Mouse (Mus musculus) frontal cortex, adult (tissue): ENCODE measurements at regions not wholly inside any gene's neighbourhood (a gene's known extent, or its start where the extent isn't known, plus 50 kb on each side); places are given as distances from the start of the nearest gene placed in this dataset.
"Not testable (repeated sequence)": the region's sequence is repeated elsewhere in the genome, so short reads cannot be mapped to it uniquely, and the experiment has no call there.

ENCODE experiments used
- ATAC-seq: cut with Nextera tagmentation; 2 replicates; pipeline ENCODE4 v1.9.2; 2017; ENCODE audit warnings: mild to moderate bottlenecking, moderate library complexity, mixed read lengths; ENCODE audit not compliant: low TSS enrichment

GRCm38 (mm10) chr8:12451857-12452256 lies 56.8 kb downstream of the Sox1 start:
- ATAC-seq, result no peak

GRCm38 (mm10) chr8:12455376-12455775 lies 60.3 kb downstream of the Sox1 start:
- not testable (repeated sequence) for ATAC-seq

- ATAC-seq, result no peak
Measured at GRCm38 (mm10) chr8:12456326-12456725, 61.2 kb downstream of the Sox1 start.

- ATAC-seq, result no peak
Measured at GRCm38 (mm10) chr8:12457015-12457414, 61.9 kb downstream of the Sox1 start.

- no peak for ATAC-seq
Measured at GRCm38 (mm10) chr8:12466845-12467244, 71.8 kb downstream of the Sox1 start.

DNA sequence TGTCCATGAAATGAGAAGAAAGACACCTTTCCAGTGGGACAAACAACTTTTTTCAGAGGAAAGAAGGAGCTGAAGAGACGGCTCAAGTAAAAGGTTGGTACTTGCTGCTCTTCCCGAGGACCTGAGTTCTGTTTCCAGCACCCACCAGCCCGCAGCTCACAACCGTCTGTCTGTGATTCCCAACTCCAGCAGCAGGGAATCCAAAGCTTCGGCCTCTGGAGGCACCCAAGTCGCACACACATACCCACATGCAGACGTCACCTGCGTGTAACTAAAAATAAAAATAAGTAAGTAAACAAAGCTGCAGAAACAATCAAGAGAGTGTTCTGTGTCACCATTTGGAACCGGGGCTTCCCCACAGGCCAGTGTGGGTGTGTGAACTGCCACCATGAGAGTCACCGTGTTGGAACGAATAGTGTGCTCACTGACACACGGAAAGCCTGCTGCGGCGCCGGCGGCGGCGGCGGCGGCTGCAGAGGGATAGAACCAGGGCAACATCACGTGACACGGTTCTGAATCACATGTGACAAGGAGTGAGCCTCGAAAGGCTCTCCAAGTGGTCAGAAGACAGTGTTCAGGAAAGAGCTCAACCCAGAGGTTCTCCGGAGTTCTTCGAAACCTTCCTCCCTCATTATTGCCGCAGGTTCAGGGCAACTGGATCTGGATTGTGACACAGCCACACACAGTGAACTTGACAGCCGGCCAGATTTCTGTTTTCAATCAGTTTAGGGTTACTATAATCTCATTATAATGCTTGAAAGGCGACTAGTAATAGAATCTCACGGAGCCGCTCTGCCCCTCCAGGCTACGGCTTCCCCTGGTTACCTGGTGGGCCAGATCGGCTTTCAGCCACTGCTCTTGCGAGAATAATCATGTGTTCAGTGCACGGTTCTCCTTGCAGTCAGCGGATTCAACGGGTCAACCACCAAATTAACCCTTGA lies 72.6 kb downstream of the Sox1 start:
- no peak for ATAC-seq

DNA sequence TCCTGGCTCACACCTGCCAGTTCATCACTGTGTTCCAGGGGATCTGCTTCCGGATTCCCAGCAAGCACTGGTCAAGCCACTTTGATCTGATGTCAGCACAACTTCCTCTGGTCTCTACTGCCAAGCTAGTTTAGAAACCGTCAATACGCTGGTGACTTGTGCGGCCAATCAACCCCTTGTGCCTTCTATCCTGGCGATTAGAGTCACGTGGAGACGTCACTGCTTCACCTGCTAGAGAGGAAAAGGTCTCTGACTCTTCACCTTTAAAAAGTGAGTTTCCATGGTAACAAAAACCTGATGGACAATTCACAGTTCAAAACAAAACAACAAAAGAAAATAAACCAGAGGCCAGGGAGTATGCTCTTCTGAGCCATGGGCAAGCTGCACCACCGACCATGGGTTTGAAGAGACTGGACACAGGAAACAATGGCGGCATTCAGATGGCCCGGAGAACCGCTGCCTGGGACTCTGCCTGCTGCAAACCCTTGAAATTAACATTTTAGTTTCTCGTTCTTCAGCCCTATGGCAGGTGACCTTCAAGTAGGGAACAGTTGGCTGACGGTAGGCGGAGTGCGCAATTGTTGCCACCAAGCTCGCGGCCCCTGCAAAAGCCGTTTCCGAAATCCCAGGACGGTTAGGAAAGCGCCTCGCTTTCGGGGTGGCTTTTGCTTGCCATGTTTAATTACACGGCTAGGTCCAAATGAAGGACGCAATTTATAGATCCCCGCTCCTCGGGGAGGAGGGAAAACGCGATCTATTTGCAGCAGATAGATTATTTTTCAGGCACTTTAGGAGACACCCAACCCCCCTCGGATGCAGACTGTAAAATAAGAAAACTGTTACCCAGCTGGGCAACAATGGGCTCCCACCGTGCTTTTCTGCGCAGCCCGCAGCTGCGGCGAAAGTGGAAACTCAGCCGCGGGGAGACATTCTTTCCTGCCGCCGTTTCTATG lies 82.6 kb downstream of the Sox1 start:
- ATAC-seq, result no peak

DNA sequence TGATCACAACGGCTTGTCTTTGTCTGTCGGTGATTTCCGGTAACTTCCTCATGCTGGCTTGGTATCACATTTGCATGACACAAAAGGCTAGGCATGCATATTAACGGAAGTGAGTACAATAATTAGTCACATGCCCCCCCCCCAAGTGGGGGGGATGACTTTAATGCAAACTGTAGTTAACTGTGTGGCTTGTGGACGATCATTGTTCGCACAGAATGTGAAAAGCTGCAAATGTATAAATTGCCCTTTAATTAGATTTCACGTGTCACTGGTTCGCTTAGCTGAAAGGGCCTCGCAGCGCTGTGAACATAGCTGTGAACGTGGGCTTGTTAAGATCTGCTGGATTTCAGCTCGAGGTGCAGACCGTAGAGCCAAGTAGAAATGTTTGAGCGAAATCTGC lies 86.8 kb downstream of the Sox1 start:
- ATAC-seq, result no peak

DNA sequence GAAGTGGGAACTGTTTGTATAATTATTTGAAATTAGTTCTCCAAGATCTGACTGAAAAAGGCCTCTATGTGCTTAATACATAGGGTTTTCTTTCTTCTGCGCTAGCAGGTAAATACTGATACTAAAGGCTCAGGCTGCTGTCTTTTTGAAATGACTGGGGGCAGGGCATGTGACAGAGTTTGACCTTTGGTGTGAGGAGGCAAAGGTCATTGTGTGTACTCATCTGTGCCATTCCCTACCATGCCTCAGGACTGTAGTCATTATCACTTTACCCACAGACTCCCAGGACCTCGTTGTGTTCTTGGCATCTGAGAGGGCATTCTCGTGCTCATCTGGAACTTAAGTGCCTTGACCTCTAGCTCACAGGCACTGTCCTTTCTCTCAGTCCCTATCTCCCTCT lies 88.5 kb downstream of the Sox1 start:
- no peak for ATAC-seq

- ATAC-seq, result no peak
Measured at GRCm38 (mm10) chr8:12485326-12485725, 87.5 kb upstream of the Spaca7 start.

DNA sequence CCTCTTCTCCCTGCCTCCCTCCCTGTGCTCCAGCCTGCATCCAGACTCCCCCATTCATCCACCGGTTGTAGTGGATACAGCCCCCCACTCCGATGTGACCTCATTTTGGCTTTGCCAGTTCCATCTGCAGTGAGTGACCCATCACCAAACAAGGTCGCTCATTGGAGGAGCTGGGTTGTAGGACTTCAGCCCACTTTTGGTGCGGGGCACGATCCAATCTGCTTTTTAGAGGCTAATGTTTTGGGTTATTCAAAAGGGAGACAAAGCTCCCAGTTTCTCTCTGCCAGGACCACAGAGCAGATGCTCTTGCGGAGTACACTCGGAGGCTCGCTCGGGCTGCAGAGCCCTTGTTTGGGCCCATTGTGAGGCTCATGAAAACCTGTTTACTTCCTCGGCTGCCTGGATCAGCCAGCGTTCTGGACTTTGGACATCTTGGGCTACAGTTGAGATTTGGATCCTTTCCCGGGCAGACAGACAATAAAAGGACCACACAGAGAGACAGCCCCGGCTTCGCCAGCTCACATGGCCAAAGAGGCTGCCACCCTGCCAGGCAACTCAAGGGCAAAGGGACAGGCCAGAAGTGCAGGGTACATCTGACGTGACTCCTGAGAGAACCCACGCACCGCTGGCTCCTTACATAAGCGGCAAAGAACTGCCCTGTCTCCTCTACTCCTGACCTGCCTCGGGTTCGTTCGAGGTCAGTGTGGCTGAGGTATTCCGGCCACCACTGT lies 86.3 kb upstream of the Spaca7 start:
- ATAC-seq, result peak; percentile 86

GRCm38 (mm10) chr8:12487201-12487600 lies 85.6 kb upstream of the Spaca7 start:
- no peak for ATAC-seq

DNA sequence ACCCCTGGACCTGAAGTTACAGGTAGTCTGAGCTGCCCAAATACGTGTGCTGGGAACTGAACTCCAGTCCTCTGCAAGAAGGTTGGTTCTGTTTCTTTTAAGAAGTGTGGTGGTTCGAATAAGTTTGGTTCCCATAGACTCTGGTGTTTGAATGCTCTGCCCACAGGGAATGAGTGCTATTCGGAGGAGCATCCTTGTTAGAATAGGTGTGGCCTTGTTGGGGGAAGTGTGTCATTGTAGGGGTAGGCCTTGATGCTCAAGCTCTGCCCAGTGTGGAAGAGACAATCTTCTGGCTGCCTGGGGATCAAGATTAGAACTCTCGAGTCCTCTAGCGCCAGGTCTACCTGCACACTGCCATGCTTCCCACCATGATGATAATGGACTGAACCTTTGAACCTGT lies 83.6 kb upstream of the Spaca7 start:
- ATAC-seq, result no peak

- ATAC-seq, result no peak
Measured at GRCm38 (mm10) chr8:12491472-12491871, 81.4 kb upstream of the Spaca7 start.

GRCm38 (mm10) chr8:12492461-12492860 lies 80.4 kb upstream of the Spaca7 start:
- no peak for ATAC-seq

DNA sequence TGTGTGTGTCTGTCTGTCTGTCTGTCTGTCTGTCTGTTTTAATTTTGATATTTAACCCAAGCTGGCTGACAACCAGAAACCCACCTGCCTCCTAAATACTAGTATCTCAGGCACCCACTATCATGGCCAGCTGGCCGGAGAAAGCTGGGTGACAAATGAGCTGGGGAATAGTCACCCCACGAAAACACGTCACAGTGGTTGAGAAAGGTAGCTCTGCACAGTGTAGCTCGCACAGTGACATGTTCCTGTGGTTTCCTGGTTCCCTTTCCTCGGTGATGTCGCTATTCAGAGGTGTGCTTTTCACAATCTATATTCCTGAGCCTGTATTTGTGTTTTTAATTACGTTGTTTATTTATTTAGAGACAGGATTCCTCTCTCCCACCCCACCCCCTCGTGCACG lies 78.3 kb upstream of the Spaca7 start:
- ATAC-seq, result no peak

- no peak for ATAC-seq
Measured at GRCm38 (mm10) chr8:12497420-12497819, 75.4 kb upstream of the Spaca7 start.

- ATAC-seq, result no peak
Measured at GRCm38 (mm10) chr8:12499658-12500057, 73.2 kb upstream of the Spaca7 start.

DNA sequence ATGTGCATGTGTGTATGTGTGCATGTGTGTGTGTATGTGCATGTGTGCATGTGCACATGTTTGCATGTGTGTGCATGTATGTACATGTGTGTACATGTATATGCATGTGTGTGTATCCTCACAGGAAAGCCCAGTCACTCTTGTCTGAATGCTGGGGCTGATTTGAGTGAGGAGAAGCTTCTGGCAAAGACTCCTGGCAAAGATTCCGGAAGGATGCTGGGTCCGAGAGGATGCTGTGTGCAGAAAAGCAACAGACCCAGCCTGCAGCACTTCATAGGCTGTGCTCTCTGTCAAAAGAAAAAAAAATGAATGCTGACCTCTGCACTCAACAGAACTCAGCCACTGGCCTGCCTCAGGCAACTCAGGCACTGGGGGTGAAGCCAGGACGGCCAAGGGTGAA lies 72.5 kb upstream of the Spaca7 start:
- ATAC-seq, result no peak

- no peak; the same call in 1 of the 2 replicates for ATAC-seq
Measured at GRCm38 (mm10) chr8:12501824-12502223, 71.0 kb upstream of the Spaca7 start.

- peak; percentile 31; the same call in 1 of the 2 replicates for ATAC-seq
Measured at GRCm38 (mm10) chr8:12502321-12502775, 70.5 kb upstream of the Spaca7 start.

DNA sequence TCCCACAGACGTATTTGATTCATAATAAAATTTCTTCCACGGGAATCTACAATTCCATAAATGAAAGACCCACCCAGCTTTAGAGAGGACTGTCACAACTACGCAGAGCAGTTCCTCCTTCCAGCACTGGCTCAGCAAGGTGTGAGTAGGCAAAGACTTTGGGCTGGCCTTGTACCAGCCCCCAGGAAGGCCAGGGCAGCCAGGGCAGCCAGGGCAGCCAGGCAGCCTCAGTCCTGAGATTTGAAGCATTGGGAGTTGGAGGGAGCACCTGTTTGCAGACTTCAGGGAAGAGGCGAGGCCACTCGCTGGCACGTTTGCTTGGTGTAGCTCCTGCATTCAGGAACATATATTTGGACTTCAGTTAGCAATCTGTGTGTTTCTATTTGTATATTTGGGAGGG lies 70.0 kb upstream of the Spaca7 start:
- ATAC-seq, result no peak
